Mouse (Mus musculus): ENCODE measurements at regions not wholly inside any gene's neighbourhood (a gene's known extent, or its start where the extent isn't known, plus 50 kb on each side); places are given as distances from the start of the nearest gene placed in this dataset.
"Not testable (repeated sequence)": the region's sequence is repeated elsewhere in the genome, so short reads cannot be mapped to it uniquely, and the experiment has no call there.

- ATAC-seq (no peak), DNase-seq (ENCODE audit: low spot score) (no peak)
- H3K36me3 ChIP-seq (ENCODE audit: control insufficient read depth, insufficient read depth, low read length), result no peaks in the 10 kb centered on the region
- H3K4me1 ChIP-seq (ENCODE audit: control insufficient read depth, insufficient read depth, low read length), result no peaks in the 10 kb centered on the region
- H3K9ac ChIP-seq (ENCODE audit: low read length), result no peak overlapping the region
- H3K4me3 ChIP-seq (ENCODE audit: low read depth, low read length), result no peak overlapping the region
- 86% methylated on average over 3 of the region's 3 CpGs for WGBS
- no peak overlapping the region for H3K4me2 ChIP-seq (ENCODE audit: low read length)
- no peaks in the 10 kb centered on the region for H3K27me3 ChIP-seq (replicated peaks; ENCODE audit: control insufficient read depth, insufficient read depth, low read length)
- no peaks in the 10 kb centered on the region for H3K9me3 ChIP-seq (replicated peaks; ENCODE audit: control insufficient read depth, low read length)
- H3K27ac ChIP-seq (ENCODE audit: low read depth, low read length), result no peak overlapping the region
These were observed 218.6 kb upstream of the Nsun6 start for GRCm38 (mm10) chr2:15273446-15273845.

- Histone ChIP-seq H3K4me1 (ENCODE audit: control insufficient read depth, insufficient read depth, low read length) (no peaks in the 10 kb centered on the region), H3K36me3 (ENCODE audit: control insufficient read depth, insufficient read depth, low read length) (no peaks in the 10 kb centered on the region), H3K9ac (ENCODE audit: low read length) (no peak overlapping the region), H3K27ac (ENCODE audit: low read depth, low read length) (no peak overlapping the region), H3K9me3 (replicated peaks; ENCODE audit: control insufficient read depth, low read length) (no peaks in the 10 kb centered on the region), H3K4me2 (ENCODE audit: low read length) (no peak overlapping the region), H3K27me3 (replicated peaks; ENCODE audit: control insufficient read depth, insufficient read depth, low read length) (no peaks in the 10 kb centered on the region), H3K4me3 (ENCODE audit: low read depth, low read length) (no peak overlapping the region)
- DNase-seq (ENCODE audit: low spot score) (peak; percentile 50), ATAC-seq (peak; percentile 50; the same call in 1 of the 2 replicates)
- WGBS, result 37% methylated on average over 4 of the region's 4 CpGs
These were observed 205.8 kb upstream of the Nsun6 start for GRCm38 (mm10) chr2:15260486-15261165.

- DNase-seq (ENCODE audit: low spot score); H3K4me3 ChIP-seq (ENCODE audit: low read depth, low read length); H3K9ac ChIP-seq (ENCODE audit: low read length); H3K27ac ChIP-seq (ENCODE audit: low read depth, low read length); H3K36me3 ChIP-seq (ENCODE audit: control insufficient read depth, insufficient read depth, low read length); ATAC-seq; H3K27me3 ChIP-seq (replicated peaks; ENCODE audit: control insufficient read depth, insufficient read depth, low read length); H3K4me1 ChIP-seq (ENCODE audit: control insufficient read depth, insufficient read depth, low read length); H3K4me2 ChIP-seq (ENCODE audit: low read length); H3K9me3 ChIP-seq (replicated peaks; ENCODE audit: control insufficient read depth, low read length): not testable (repeated sequence)
- 97% methylated on average over 1 of the region's 1 CpGs for WGBS
These were observed 187.4 kb upstream of the Nsun6 start for GRCm38 (mm10) chr2:15242276-15242675.

GRCm38 (mm10) chr2:15221910-15222309 is 167.0 kb upstream of the Nsun6 start:
- Histone ChIP-seq H3K4me3 (ENCODE audit: low read depth, low read length) (no peak overlapping the region), H3K36me3 (ENCODE audit: control insufficient read depth, insufficient read depth, low read length) (no peaks in the 10 kb centered on the region), H3K27ac (ENCODE audit: low read depth, low read length) (no peak overlapping the region), H3K4me2 (ENCODE audit: low read length) (no peak overlapping the region), H3K9me3 (replicated peaks; ENCODE audit: control insufficient read depth, low read length) (no peaks in the 10 kb centered on the region), H3K4me1 (ENCODE audit: control insufficient read depth, insufficient read depth, low read length) (no peaks in the 10 kb centered on the region), H3K9ac (ENCODE audit: low read length) (no peak overlapping the region), H3K27me3 (replicated peaks; ENCODE audit: control insufficient read depth, insufficient read depth, low read length) (no peaks in the 10 kb centered on the region)
- 53% methylated on average over 4 of the region's 4 CpGs for WGBS
- DNase-seq (ENCODE audit: low spot score), result peak; percentile 5
- ATAC-seq, result no peak

GRCm38 (mm10) chr2:15188091-15188490 is 133.2 kb upstream of the Nsun6 start:
- DNase-seq (ENCODE audit: low spot score), result no peak
- Histone ChIP-seq H3K9ac (ENCODE audit: low read length) (no peak overlapping the region), H3K9me3 (replicated peaks; ENCODE audit: control insufficient read depth, low read length) (no peaks in the 10 kb centered on the region), H3K27me3 (replicated peaks; ENCODE audit: control insufficient read depth, insufficient read depth, low read length) (no peaks in the 10 kb centered on the region), H3K4me1 (ENCODE audit: control insufficient read depth, insufficient read depth, low read length) (no peaks in the 10 kb centered on the region), H3K36me3 (ENCODE audit: control insufficient read depth, insufficient read depth, low read length) (no peaks in the 10 kb centered on the region), H3K27ac (ENCODE audit: low read depth, low read length) (no peak overlapping the region), H3K4me2 (ENCODE audit: low read length) (no peak overlapping the region), H3K4me3 (ENCODE audit: low read depth, low read length) (no peak overlapping the region)
- no peak for ATAC-seq
- 88% methylated on average over 1 of the region's 1 CpGs for WGBS

GRCm38 (mm10) chr2:15181000-15181399 is 126.1 kb upstream of the Nsun6 start:
- Histone ChIP-seq H3K4me3 (ENCODE audit: low read depth, low read length) (no peak overlapping the region), H3K27ac (ENCODE audit: low read depth, low read length) (no peak overlapping the region), H3K27me3 (replicated peaks; ENCODE audit: control insufficient read depth, insufficient read depth, low read length) (no peaks in the 10 kb centered on the region), H3K4me2 (ENCODE audit: low read length) (no peak overlapping the region), H3K9ac (ENCODE audit: low read length) (no peak overlapping the region), H3K36me3 (ENCODE audit: control insufficient read depth, insufficient read depth, low read length) (no peaks in the 10 kb centered on the region), H3K9me3 (replicated peaks; ENCODE audit: control insufficient read depth, low read length) (no peaks in the 10 kb centered on the region), H3K4me1 (ENCODE audit: control insufficient read depth, insufficient read depth, low read length) (no peaks in the 10 kb centered on the region)
- ATAC-seq (no peak), DNase-seq (ENCODE audit: low spot score) (no peak)
- WGBS, result 85% methylated on average over 3 of the region's 3 CpGs

- Histone ChIP-seq H3K27ac (ENCODE audit: low read depth, low read length) (no peak overlapping the region), H3K9me3 (replicated peaks; ENCODE audit: control insufficient read depth, low read length) (no peaks in the 10 kb centered on the region), H3K9ac (ENCODE audit: low read length) (no peak overlapping the region), H3K36me3 (ENCODE audit: control insufficient read depth, insufficient read depth, low read length) (no peaks in the 10 kb centered on the region), H3K4me3 (ENCODE audit: low read depth, low read length) (no peak overlapping the region), H3K27me3 (replicated peaks; ENCODE audit: control insufficient read depth, insufficient read depth, low read length) (no peaks in the 10 kb centered on the region), H3K4me1 (ENCODE audit: control insufficient read depth, insufficient read depth, low read length) (no peaks in the 10 kb centered on the region), H3K4me2 (ENCODE audit: low read length) (no peak overlapping the region)
- ATAC-seq, result no peak
- no peak for DNase-seq (ENCODE audit: low spot score)
These were observed 111.7 kb upstream of the Nsun6 start for GRCm38 (mm10) chr2:15166435-15167024.

GRCm38 (mm10) chr2:15165830-15166229 is 111.0 kb upstream of the Nsun6 start:
- H3K4me2 ChIP-seq (ENCODE audit: low read length), result no peak overlapping the region
- DNase-seq (ENCODE audit: low spot score), result no peak
- 69% methylated on average over 3 of the region's 3 CpGs for WGBS
- no peaks in the 10 kb centered on the region for H3K36me3 ChIP-seq (ENCODE audit: control insufficient read depth, insufficient read depth, low read length)
- no peak for ATAC-seq
- no peaks in the 10 kb centered on the region for H3K27me3 ChIP-seq (replicated peaks; ENCODE audit: control insufficient read depth, insufficient read depth, low read length)
- H3K4me3 ChIP-seq (ENCODE audit: low read depth, low read length), result no peak overlapping the region
- H3K9ac ChIP-seq (ENCODE audit: low read length), result no peak overlapping the region
- H3K4me1 ChIP-seq (ENCODE audit: control insufficient read depth, insufficient read depth, low read length), result no peaks in the 10 kb centered on the region
- no peaks in the 10 kb centered on the region for H3K9me3 ChIP-seq (replicated peaks; ENCODE audit: control insufficient read depth, low read length)
- no peak overlapping the region for H3K27ac ChIP-seq (ENCODE audit: low read depth, low read length)

- H3K4me3 ChIP-seq (ENCODE audit: low read depth, low read length), result no peak overlapping the region
- H3K4me1 ChIP-seq (ENCODE audit: control insufficient read depth, insufficient read depth, low read length), result no peaks in the 10 kb centered on the region
- no peaks in the 10 kb centered on the region for H3K36me3 ChIP-seq (ENCODE audit: control insufficient read depth, insufficient read depth, low read length)
- no peak overlapping the region for H3K9ac ChIP-seq (ENCODE audit: low read length)
- WGBS, result 86% methylated on average over 6 of the region's 6 CpGs
- H3K9me3 ChIP-seq (replicated peaks; ENCODE audit: control insufficient read depth, low read length), result no peaks in the 10 kb centered on the region
- no peak overlapping the region for H3K27ac ChIP-seq (ENCODE audit: low read depth, low read length)
- no peak for ATAC-seq
- H3K27me3 ChIP-seq (replicated peaks; ENCODE audit: control insufficient read depth, insufficient read depth, low read length), result no peaks in the 10 kb centered on the region
- DNase-seq (ENCODE audit: low spot score), result no peak
- H3K4me2 ChIP-seq (ENCODE audit: low read length), result no peak overlapping the region
These were observed 109.0 kb upstream of the Nsun6 start for GRCm38 (mm10) chr2:15163732-15164418.
